Mouse (Mus musculus) B cell, adult 2 months (primary cell): ENCODE measurements around the gene Serpinb9g.
"Not testable (repeated sequence)": the region's sequence is repeated elsewhere in the genome, so short reads cannot be mapped to it uniquely, and the experiment has no call there.

ENCODE experiments used
- DNase-seq, 2 experiments: peaks; one replicate each; pipeline ENCODE4 v3.0.0; 2022

Serpinb9g gene

GRCm38 (mm10) chr13:33484490-33484889 is at the start of gene Serpinb9g:
TSS of gene Serpinb9g (plus strand) at chr13:33484790.
- DNase-seq, result not testable (repeated sequence)

- not testable (repeated sequence) for DNase-seq
Observed at GRCm38 (mm10) chr13:33483872-33484271, 718 bp upstream of the Serpinb9g start.

- DNase-seq, result no peak
Observed at GRCm38 (mm10) chr13:33524629-33525028, 40.0 kb downstream of the Serpinb9g start.

GRCm38 (mm10) chr13:33532814-33533213 is 48.2 kb downstream of the Serpinb9g start:
- no peak for DNase-seq
